Mouse (Mus musculus) cerebellum, postnatal 25 days (tissue): ENCODE data around the gene Gm10188.
A peak's percentile ranks its signal among the peaks of the same experiment; 100 is the strongest.

Source experiments
- DNase-seq, 2 experiments: peaks; one replicate each; pipeline ENCODE4 v3.0.0; 2021; ENCODE audit warnings: mixed read lengths in 2 of 2

Gene Gm10188

DNA sequence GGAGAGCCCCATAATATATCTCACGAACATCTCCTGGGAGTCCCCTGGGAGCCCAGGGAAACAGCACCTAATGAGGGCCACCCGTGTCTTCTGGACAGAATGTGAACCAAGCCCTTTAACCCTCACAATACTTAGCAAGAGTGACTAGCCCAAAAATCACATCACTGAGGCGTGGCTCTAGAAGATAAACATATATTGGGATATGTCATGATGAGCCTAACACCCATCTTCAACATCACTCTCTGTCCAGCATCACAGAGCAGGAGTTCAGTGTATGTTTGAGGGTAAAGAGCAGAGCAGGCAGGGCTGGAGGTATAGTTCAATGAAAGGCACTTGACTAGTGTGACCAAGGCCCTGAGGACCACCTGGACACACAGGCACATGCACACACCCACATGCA is at the start of gene Gm10188:
Gene Gm10188 (minus strand): TSS at position 101 of the 400 bp plus-strand sequence.
- no peak for DNase-seq

DNA sequence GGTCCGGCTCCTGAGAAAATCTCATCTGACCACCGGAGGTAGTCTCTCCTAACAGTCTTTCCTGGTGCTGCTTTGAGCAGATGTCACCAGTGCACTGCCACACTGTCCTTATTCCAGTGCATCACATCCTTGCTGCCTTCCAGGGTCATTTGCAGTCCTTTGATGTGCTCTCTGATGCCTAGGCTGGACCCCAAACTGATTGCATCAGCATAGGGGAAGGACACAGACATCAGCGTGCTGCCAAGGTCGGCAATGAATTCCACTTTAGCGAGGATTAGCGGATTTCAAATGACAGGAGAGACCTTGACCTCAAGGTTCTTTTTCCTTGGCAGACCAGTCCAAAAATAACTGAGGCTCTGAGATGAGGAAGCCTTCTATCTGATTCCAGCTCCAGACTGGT is 47.6 kb upstream of the Gm10188 start:
- DNase-seq: no peak

DNA sequence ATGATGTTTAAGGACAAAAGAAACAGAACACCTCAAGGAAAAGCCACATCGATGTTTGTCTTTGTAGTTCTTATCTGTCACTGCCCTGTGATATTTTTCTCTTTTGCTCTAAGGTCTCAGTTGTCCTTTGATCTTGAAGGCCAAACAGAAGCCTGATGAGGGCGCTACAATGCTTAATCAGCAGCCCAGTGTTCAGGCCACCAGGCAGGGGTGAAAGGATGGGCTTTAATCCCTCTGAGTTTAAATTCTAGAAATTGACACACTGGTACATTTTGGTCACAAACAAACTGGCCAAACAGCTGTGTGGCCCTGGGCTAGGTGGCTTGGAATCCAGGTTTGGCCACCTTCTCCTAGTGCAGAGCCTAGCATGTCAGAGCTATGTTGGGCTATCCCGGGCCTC is 47.1 kb upstream of the Gm10188 start:
- DNase-seq: no peak

DNA sequence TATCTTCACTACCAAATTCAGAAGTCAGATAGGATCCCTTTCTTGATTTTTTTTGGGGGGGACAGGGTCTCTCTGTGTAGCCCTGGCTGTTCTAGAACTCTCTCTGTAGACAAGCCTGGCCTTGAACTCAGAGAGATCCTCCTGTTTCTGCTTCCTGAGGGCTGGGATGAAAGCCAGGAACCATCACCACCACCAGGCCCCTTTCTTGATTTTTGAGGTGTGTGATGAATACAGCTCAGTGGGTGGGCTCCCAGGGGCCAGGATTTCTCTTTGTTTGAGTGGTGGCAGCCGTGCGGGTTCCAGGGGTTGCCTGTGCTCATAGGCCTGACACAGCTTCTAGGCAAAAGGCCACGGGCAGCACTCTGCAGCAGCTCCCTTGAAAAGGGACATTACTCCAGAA is 41.7 kb upstream of the Gm10188 start:
- DNase-seq: no peak

DNA sequence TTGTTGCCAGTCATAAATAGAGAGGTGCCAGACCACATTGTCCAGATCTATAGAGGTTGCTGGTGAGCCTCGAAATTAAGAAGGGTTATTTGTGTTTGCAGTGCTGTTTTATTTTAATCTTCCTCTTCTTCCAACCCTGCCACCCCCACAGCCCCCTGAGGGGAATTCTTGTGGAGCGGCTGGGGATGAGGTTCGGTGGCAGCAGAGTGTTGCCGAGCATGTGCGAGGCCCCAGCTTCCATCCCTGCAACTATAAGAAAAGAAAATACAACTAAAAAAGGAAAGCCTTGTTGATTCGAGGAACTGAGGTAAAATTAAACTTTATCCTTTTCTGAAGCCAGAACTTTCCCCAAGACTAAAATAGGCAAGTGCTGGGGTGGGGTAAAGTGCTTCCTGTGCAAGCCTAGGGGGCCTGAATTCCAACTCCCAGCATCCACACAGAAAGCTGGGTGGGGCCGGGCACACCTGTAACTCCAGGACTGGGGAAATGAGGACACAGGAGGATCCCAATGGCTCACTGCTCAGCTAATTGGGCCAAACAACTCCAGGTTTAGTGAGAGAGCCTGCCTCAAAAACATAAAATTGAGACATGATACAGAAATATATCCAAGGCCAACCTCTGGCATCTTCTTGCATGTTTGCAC is 39.0 kb upstream of the Gm10188 start:
- DNase-seq: no peak

DNA sequence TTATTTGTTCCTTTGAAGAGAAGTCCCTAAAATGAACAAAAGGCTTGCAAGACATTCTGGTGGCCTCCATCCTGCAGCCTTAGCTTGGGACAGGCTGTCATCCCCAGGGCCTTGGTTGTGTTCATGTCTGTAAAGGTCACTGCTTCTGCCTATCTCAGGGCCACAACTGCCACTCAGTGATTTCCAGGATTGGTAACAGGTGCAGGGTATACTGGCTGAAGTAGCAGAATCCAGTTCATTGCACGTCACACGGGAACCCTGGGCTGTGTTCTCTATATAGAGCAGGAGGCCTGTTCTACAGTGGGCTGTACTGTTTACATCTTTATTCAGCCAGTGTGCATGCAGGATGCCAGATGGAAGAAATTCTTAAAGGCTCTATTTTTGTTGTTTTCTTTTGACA is 38.4 kb upstream of the Gm10188 start:
- DNase-seq: no peak

DNA sequence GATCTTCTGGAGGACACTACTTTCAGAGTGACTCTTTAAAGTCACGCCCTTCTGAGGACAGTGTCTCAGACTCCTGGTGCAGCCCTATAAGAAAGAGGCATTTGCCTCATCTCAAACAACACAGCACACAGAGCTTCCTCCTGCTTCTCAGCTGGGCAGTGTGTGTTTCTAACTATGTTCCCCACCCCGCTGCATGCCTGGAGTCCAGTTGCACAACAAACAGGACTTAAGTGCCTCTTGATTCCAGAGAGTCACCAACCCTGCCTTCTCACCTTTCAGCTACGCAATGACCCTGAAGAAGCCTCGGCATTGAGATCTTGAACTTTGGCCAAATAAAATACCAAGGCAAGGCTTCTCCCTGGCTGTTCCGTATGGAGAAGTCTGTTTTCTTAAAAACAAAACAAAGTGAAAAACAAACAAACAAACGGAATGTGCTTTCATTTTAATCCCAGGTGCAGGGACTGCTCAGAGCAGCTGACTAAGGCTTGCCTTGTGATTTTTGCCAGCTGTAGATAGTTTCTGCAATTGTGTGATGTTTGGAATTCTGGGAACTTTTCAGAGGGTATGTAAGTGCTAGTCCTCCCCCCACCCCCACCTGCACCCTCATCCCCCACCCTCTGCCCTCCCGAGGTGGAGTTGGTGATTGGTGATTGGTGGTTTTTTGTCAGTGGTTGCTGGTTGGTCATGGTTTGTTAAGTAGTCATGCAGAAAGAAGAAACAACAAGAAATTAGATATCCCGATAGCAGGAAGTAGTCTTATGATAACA is 37.4 kb upstream of the Gm10188 start:
- DNase-seq: no peak

DNA sequence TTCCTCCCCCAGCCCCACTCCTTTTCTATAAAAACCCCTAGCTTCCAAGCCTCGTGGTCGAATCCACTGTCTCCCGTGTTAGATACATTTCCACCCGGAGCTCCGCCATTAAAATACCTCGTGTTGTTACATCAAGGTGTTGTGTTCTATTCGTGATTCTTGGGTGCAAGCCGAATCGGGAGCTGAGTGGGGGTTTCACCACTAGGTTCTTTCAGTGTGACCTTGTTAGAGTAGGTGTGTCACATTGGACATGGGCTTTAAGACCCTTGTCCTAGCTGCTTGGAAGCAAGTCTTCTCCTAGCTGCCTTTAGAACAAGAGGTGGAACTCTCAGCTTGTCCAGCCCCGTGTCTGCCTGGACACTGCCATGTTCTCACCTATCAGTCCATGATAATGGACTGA is 36.4 kb upstream of the Gm10188 start:
- no peak for DNase-seq

DNA sequence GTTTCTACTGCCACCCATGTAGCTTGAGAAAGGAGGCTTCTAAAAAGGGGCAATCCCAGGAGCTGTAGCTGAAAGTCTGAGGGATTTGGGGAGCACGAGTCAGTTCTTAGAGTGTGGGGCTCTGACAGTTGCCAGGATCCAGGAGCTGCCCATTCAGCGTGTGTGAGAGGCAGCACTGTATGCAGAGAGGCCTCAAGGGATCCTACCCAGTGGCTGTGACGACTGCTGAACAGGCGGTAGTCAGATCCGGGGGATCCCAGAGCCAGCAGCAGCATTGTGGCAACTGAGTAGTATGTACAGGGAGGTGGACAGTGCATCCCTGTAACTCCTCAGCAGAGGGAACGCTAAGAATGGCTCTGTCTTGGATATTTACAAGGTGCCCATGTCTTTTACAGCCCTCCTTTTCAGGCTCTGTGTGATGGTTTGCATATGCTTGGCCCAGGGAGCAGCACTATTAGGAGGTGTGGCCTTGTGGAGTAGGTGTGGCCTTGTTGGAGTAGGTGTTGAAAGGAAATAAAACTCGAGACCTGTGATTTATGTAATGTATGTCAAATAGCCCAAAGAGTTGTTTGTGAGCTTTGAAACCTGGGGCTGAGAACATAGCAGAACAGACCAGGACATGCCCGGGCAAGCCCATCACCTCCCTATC is 35.8 kb upstream of the Gm10188 start:
- no peak for DNase-seq

DNA sequence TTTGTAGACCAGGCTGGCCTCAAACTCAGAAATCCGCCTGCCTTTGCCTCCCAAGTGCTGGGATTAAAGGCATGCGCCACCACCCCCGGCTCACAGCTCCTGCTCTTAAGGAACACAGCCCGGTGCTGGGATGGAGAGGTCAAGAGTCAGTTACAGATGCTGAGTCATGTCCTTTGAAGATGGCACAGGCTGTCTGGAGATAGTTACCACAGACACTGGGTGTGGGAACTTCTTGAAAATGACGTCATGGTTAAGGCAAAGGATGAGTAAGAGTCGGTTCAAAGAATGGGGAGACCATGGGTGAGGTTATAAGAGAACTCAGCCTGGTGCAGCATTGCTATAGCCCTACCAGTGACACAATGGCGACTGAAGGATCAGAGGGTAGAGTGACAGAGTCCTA is 35.0 kb upstream of the Gm10188 start:
- DNase-seq: no peak

DNA sequence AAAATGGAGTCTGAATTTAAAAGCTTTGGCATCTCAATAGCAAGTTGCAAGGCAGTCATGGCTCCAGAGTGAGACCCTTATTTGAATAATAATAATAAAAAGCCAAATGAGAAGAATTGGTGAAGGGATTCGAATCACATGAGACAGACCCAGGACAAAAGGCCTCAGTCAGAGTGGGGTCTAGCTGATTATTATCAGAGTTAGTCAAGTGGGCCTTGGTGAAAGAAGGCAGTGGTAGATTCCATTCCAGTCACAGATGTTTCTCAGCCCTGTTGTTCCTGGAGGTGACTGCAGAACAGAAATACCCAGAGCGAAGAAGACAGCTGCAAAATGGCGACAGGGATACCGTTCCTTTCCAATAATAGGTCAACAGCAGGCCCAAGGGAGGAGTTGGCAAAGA is 34.1 kb upstream of the Gm10188 start:
- no peak for DNase-seq

DNA sequence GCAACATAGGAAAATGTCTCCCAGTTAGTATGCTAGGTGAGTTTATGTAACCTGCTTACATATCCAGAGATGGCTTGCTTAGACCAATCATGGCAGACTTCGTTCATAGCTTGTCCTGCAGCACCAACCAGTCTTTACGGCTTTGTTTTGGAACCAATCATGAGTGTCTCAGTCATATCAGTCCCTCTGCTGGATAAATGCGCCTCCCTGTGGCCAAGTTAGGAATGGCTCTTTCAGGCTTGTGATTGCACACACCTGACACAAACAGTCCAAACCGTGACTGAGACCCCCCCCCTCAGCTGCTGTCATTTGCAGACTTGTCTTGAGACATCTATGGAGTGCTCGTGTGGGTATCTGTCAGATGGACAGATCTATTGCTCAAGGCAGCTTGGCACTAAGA is 31.5 kb upstream of the Gm10188 start:
- DNase-seq: peak in 1 of 2 experiments; percentile 40

DNA sequence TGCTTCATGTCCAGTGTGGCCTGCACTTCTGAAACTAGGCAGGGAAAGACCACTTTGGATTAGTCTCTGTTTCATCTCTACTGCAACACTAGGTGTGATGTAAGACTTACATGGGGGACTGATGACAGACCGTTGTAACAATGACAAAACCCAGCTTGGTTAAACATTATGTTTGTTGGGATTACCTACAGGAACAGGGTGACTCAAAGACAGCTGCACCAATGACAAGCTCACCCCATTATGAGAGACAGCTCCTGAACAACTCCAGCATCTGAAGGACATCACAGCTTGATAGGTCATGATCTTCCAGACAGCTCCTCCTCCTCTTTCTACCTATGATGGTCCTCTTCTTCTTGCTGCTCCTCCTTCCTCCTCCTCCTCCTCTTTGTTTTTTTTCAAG is 30.8 kb upstream of the Gm10188 start:
- no peak for DNase-seq

DNA sequence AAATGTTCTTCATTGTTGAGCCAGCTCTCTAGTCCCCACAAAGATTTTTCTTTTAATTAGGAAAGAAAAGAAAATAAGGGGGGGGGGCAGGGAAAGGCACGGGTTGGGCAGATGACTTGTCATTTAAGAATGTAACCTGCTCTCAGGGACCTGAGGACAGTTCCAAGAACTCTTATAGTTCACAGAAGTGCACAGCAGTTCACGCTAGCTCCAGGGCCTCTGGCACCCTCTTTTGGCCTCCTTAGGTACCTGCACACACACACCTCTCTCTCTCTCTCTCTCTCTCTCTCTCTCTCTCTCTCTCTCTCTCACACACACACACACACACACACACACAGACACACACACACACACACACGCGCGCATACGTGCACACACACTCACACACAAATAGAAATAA is 24.9 kb upstream of the Gm10188 start:
- no peak for DNase-seq

DNA sequence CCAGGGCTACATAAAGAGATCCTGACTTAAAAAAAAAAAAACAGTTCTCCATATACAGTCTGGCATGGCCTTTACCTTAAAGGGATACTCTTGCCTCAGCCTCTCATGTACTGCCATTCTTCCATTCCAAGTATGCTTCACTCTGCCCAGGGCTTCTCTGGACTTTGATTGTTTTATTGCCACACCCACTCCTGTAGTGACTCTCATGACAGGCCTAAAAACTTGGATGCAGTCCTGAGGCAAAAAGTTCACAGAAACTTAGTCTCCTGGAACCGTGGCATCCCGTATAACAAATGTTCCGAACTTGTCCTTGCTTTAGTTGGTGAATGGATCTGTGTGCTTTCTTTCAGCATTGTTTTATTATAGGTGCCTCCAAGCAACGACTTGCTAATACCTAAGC is 17.1 kb upstream of the Gm10188 start:
- DNase-seq: no peak

DNA sequence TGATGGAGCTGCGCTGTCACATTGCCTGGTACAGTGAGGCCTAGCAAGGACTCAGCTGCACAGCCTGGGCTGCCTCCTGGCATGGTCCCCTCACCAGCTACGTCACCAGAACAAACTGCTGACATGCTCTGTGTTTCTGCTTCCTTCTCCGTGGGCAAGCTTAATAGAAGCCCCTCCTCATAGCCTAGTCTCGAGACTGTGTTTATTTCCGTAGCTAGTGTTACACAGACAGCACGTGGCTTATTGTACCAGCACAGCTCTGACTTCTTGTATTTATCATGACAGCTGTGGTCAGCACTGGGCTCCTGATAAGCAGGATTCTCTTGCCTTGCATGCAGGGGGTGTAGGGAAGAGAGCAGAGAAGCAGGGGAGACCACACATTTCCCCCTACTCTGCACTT is 16.6 kb upstream of the Gm10188 start:
- DNase-seq: no peak

DNA sequence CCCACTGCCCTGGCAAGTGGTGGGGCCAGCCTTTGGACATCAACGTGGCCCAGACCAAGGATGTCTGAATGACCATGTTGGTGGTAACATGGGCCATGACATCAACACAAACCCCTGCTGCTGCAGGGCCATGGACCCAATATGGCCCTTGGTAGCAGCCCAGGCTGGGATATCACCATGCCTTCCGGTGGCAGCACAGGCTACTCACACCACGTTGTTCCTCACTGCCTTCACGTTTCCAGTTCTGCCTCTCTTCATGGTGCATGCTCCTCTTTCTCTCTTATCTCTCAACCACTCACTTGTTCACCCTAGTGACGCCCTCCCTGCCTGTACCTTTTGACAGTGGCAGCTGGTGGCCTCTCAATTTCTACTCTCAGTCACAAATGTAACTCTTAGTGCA is 15.4 kb upstream of the Gm10188 start:
- DNase-seq: no peak

DNA sequence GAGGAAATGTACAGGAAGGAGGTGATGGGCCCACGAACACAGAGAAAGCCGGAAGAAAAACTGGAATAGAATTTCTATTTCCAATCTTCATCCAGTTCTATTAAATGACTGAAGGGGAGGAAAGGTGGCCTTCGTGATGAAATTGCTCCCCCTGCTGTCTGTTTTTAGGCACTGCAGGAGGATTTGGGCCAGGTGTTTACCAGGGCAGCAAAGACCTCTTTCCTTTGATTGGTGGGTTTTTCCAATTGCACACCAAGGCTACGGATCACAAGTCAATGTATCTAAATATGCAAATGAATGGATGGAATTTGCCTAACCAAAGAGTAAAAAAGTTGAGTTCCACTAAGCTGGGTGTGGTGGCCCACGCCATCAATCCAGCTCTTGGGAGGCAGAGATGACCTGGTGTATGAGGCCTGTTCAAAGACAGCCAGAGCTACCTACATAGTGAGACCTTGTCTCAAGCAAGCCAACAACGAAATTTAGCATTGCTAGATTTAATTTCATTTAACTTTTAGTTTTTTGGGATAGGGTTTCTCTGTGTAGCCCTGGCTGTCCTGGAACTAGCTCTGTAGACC is 8.1 kb upstream of the Gm10188 start:
- peak; percentile 82 to 84 for DNase-seq

DNA sequence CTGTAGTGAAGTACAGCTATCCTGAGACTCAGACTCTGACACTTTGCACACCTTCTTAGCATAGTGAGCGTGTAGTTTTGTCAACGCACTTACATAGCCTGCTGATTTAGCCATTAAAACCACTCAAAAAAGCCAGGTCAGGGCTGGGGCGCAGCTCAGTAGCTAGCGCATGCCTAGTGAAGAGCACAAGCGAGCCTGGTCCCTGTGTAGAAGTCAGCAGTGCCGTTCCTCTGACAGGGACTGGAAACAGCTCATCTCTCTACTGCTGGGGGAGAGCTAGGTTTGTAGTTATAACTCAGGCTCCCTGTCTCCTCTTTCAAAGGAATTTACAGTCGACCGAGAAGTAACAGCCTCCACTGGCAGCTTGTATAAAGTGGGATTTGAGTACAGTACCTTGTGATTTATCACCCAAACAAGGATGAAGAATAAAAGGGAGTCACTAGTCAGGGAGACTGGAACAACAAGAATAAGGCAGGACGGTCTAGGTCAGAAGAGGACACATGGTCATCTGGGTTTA is 5.2 kb upstream of the Gm10188 start:
- DNase-seq: no peak

DNA sequence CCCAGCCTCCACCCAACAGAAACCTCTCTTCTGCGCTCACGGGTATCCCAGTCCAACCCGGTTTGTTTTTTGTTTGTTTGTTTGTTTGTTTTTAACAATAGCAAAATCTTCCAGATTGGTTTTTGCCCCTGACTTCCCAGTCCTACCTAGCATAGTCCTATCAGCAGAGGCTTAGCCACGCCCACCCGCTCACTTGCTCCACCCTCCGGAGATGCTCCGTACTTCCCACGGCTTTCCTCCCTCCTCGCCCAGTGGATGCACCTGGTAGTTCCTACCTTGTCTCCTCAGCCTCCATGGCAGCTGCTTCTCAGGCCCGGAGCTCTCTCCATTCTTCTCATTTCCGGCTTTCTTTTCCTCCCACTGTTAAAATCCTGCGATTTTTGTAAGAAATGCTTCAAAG is 4.0 kb upstream of the Gm10188 start:
- peak; percentile 59 to 75 for DNase-seq

DNA sequence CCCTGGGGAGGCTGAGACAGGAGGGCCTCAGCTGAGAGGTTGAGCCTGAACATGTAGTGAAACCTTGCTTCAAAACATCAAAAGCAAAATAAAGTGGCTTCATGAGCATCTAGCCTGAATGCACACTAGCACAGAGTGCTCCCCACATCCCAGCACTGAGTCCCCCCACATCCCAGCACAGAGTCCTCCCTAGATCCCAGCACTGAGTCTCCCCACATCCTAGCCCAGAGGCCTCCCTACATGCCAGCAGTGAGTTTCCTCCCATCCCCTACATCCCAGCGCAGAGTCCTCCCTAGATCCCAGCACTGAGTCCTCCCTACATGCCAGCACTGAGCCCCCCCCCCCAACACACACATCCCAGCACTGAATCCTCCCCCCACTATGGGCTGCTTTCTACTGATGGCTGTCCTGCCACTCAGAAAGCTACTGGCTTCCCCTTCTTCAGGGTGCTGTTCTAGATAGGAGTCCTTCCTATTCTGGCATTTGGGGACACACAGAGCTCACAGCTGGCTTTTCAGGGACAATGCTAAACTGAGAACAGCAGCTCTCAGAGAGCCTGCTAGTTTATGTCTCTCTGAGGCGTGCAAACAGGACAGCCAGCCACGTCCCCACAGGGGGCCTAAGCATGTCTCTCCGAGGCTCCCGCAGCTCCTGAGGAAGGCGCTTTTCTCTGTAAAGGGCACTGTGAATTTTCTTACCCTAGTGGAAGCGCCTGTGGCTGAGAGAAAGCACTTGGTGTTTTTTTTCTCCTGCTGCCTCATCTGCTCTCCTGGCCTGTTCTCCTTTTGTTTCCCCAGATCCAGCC is 2.1 kb upstream of the Gm10188 start:
- DNase-seq: peak in 1 of 2 experiments; percentile 30

DNA sequence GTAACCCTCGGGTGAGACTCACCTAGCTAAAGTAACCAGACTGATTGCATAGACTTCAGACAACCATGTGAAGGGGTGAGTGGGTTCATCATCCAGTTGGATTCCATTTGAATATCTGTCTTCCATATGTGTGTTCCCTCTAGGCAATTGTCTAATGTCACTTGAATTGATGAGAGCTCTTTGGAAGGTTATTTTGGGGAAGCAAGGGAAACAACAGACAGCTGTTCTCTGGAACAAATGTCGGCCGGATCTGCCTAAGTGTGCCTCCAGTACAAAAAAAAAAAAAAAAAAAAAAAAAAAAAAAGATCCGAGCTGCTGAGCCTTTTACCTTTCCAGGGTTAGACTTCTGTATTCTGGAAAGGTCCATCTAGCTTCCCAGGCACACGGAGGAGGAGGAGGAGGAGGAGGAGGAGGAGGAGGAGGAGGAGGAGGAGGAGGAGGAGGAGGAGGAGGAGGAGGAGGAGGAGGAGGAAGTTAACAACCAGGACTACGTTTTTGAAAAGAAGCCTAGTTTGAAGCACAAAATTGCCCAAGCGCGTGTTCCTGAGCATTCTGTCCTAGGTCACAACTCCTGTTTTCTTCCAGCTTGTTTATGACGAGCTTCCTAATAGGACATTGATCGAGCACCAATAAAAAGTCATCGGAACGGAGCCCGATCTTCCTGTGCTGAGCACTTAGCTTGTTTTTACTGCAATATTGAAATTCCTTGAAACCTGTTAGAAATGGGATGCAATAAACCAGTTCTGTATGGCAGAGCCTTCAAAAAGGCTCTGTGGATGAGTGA is 3.1 kb downstream of the Gm10188 start:
- no peak for DNase-seq
